Mouse (Mus musculus) embryonic facial prominence, embryonic 14.5 days (tissue): ENCODE measurements at regions not wholly inside any gene's neighbourhood (a gene's known extent, or its start where the extent isn't known, plus 50 kb on each side); places are given as distances from the start of the nearest gene placed in this dataset.

Experiments used
- ATAC-seq: fragments of 200-750 bp; cut with Nextera tagmentation; 2 replicates; pipeline ENCODE4 v1.8.0; 2017; ENCODE audit warnings: low read depth, moderate number of reproducible peaks, moderate TSS enrichment
- DNase-seq: peaks from one replicate; pipeline ENCODE4 v3.0.0-alpha.2; 2015; ENCODE audit warnings: low spot score
- H3K27ac ChIP-seq: fragments of 300-500 bp; sonication (generic); replicated peaks from 2 replicates; pipeline ENCODE4 v1.5.1; 2014; ENCODE audit warnings: low read depth, mild to moderate bottlenecking, low read length, moderate library complexity
- H3K27me3 ChIP-seq: fragments of 300-500 bp; sonication (generic); replicated peaks from 2 replicates; pipeline ENCODE4 v1.6.1; 2014; ENCODE audit warnings: low read length; ENCODE audit not compliant: control insufficient read depth, insufficient read depth
- H3K36me3 ChIP-seq: fragments of 300-500 bp; sonication (generic); 2 replicates; pipeline ENCODE4 v1.6.1; 2014; ENCODE audit warnings: low read length, mixed read lengths; ENCODE audit not compliant: control insufficient read depth, insufficient read depth
- H3K4me1 ChIP-seq: fragments of 300-500 bp; sonication (generic); 2 replicates; pipeline ENCODE4 v1.6.1; 2014; ENCODE audit warnings: antibody characterized with exemption, low read length; ENCODE audit not compliant: control insufficient read depth, insufficient read depth
- H3K4me2 ChIP-seq: fragments of 300-500 bp; sonication (generic); 2 replicates; pipeline ENCODE4 v1.6.1; 2014; ENCODE audit warnings: low read depth, mild to moderate bottlenecking, low read length, moderate library complexity, mixed read lengths
- H3K4me3 ChIP-seq: fragments of 300-500 bp; sonication (generic); 2 replicates; pipeline ENCODE4 v1.5.1; 2014; ENCODE audit warnings: low read depth, mild to moderate bottlenecking, low read length
- H3K9ac ChIP-seq: fragments of 300-500 bp; sonication (generic); 2 replicates; pipeline ENCODE4 v1.6.1; 2014; ENCODE audit warnings: low read depth, mild to moderate bottlenecking, low read length, moderate library complexity, mixed read lengths
- H3K9me3 ChIP-seq: fragments of 300-500 bp; sonication (generic); 2 replicates; pipeline ENCODE4 v1.6.1; 2016; ENCODE audit warnings: low read length; ENCODE audit not compliant: control insufficient read depth
- WGBS: fragments of 180-500 bp; shearing (Covaris S2); extraction: QIAGEN DNeasy Blood & Tissue Kit; methylation state at CpG from one replicate; pipeline ENCODE4 v1.1.7; 2014; 5-methylcytosine and 5-hydroxymethylcytosine counted together

- Histone ChIP-seq H3K27me3 (no peaks in the 10 kb centered on the region), H3K4me2 (peak overlapping the region; percentile 40; the same call in 1 of the 2 replicates), H3K4me3 (no peak overlapping the region), H3K27ac (no peak overlapping the region), H3K36me3 (no peaks in the 10 kb centered on the region), H3K9me3 (peaks cover 6% of the 10 kb centered on the region; the same call in 1 of the 2 replicates), H3K9ac (no peak overlapping the region), H3K4me1 (no peaks in the 10 kb centered on the region; the same call in 1 of the 2 replicates)
- ATAC-seq (no peak), DNase-seq (no peak)
- WGBS, result 52% methylated on average over 5 of the region's 5 CpGs
These were observed 283.2 kb upstream of the Tbc1d5 start for GRCm38 (mm10) chr17:51462137-51462880.

GRCm38 (mm10) chr17:51461248-51461647, 282.1 kb upstream of the Tbc1d5 start:
- DNase-seq (peak; percentile 35), ATAC-seq (peak; percentile 47; the same call in 1 of the 2 replicates)
- H3K9ac ChIP-seq, result no peak overlapping the region
- peaks cover 6% of the 10 kb centered on the region; the same call in 1 of the 2 replicates for H3K9me3 ChIP-seq
- WGBS, result 42% methylated on average over 14 of the region's 14 CpGs
- peak overlapping the region; percentile 23 for H3K4me3 ChIP-seq
- no peaks in the 10 kb centered on the region for H3K27me3 ChIP-seq
- H3K4me2 ChIP-seq, result peak overlapping the region; percentile 40
- H3K27ac ChIP-seq, result no peak overlapping the region
- no peaks in the 10 kb centered on the region; the same call in 1 of the 2 replicates for H3K4me1 ChIP-seq
- no peaks in the 10 kb centered on the region for H3K36me3 ChIP-seq

DNA sequence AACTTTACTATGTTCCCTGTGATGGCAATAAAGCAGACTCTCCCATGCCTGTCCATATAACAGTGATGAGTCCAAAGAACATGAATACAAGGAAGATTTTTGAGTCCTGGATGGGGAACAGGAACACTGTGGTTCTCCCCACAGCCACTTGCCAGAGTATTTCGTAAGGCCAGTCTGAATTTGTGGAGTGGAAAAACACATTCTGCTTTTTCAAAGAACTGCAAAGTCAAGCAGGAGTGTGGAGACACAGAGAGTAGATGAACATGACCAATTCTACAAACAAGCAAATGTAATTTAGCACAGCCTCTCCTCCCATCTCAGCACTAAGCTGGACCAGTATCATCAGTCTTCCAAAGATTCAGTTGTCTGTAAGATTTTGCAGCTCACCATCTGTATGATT, 280.0 kb upstream of the Tbc1d5 start:
- H3K27me3 ChIP-seq, result no peaks in the 10 kb centered on the region

DNA sequence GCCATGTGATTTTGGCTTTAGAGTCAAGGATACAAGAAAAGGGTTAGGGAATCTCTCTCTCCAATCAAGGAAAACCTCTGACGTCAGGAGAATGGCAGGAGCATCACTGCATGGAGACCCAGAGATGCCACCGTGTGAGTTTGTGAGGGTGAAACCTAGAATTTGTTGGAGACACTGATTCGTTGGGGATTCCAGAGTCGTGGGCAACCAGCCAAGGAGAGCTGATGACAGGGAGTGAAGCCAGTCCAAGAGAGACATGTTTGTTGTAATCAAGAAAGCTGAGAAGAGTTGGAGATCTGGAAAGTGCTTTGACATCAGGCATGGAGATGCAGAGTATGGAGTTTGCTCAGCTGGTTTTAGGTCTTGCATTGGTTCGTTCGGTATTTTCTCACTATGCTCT, 236.6 kb upstream of the Tbc1d5 start:
- Histone ChIP-seq H3K4me1 (no peaks in the 10 kb centered on the region), H3K27me3 (no peaks in the 10 kb centered on the region), H3K4me2 (no peak overlapping the region), H3K9ac (no peak overlapping the region), H3K27ac (no peak overlapping the region), H3K4me3 (no peak overlapping the region), H3K36me3 (no peaks in the 10 kb centered on the region), H3K9me3 (no peaks in the 10 kb centered on the region)
- ATAC-seq (no peak), DNase-seq (no peak)
- 81% methylated on average over 6 of the region's 6 CpGs for WGBS

More for the DNA sequence above, 280.0 kb upstream of the Tbc1d5 start:
- Histone ChIP-seq H3K36me3 (no peaks in the 10 kb centered on the region), H3K4me2 (no peak overlapping the region), H3K9ac (no peak overlapping the region), H3K27ac (no peak overlapping the region), H3K4me1 (no peaks in the 10 kb centered on the region; the same call in 1 of the 2 replicates), H3K4me3 (no peak overlapping the region), H3K9me3 (no peaks in the 10 kb centered on the region)
- no peak for DNase-seq
- no peak for ATAC-seq
- WGBS, result 85% methylated on average over 1 of the region's 1 CpGs

GRCm38 (mm10) chr17:51414304-51414703, 235.2 kb upstream of the Tbc1d5 start:
- no peaks in the 10 kb centered on the region for H3K4me1 ChIP-seq
- WGBS, result 74% methylated on average over 4 of the region's 4 CpGs
- DNase-seq, result no peak
- no peaks in the 10 kb centered on the region for H3K9me3 ChIP-seq
- no peak overlapping the region for H3K27ac ChIP-seq
- H3K4me2 ChIP-seq, result no peak overlapping the region
- H3K4me3 ChIP-seq, result no peak overlapping the region
- no peaks in the 10 kb centered on the region for H3K27me3 ChIP-seq
- no peak for ATAC-seq
- no peak overlapping the region for H3K9ac ChIP-seq
- no peaks in the 10 kb centered on the region for H3K36me3 ChIP-seq

- no peaks in the 10 kb centered on the region for H3K4me1 ChIP-seq
- ATAC-seq, result no peak
- DNase-seq, result no peak
- no peak overlapping the region for H3K4me3 ChIP-seq
- no peaks in the 10 kb centered on the region for H3K36me3 ChIP-seq
- no peak overlapping the region for H3K27ac ChIP-seq
- H3K9me3 ChIP-seq, result no peaks in the 10 kb centered on the region
- no peaks in the 10 kb centered on the region for H3K27me3 ChIP-seq
- no peak overlapping the region for H3K9ac ChIP-seq
- no peak overlapping the region for H3K4me2 ChIP-seq
These were observed 234.6 kb upstream of the Tbc1d5 start for GRCm38 (mm10) chr17:51413741-51414140.

DNA sequence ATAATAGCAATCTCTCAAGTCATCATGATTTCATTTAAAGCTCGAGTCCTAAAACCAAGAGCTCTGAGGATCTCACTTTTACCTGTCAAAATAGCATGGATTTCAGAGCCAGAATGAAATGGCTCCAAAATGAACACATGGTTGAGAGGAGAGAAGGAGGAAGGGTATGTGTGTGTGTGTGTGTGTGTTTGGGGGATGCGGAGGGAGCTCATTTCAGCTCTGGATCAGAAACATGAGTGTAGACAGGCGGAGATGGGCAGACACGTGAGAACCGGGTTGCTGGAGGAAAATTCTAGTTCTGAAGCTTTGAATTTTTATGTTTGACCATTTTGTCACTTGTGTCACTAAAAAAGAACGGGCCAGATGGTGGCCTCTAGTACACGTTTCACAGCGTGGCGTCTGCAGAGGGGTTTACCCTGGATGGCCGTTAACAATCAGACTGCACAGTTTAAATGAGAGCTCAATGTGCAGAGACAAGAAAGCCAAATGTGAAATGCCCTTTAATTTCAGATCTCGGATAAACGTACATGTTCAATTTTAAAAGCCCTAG, 232.5 kb upstream of the Tbc1d5 start:
- Histone ChIP-seq H3K9me3 (no peaks in the 10 kb centered on the region), H3K27ac (no peak overlapping the region), H3K27me3 (no peaks in the 10 kb centered on the region), H3K36me3 (no peaks in the 10 kb centered on the region), H3K4me1 (no peaks in the 10 kb centered on the region), H3K4me2 (no peak overlapping the region), H3K9ac (no peak overlapping the region), H3K4me3 (no peak overlapping the region)
- ATAC-seq (no peak), DNase-seq (no peak)
- 84% methylated on average over 12 of the region's 12 CpGs for WGBS

DNA sequence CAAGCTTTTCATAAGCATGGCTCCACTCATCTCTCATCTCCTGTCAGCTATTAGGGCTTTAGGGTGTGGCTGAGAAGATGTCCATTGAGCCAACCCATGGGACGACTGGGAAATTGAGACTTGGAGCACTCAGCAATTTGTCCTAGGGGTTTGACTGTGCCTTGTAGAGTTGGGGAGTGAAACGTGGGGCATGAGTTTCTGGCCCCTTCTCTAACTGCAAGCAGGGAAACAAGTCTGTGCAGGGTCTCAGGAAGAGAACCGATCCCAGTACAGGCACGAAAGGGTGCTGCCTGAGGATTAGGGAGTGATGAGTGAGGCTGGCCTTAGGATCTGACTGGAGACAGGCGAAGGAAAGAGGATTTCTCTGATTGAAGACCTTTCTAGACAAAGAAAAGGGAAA, 229.7 kb upstream of the Tbc1d5 start:
- H3K4me1 ChIP-seq, result no peaks in the 10 kb centered on the region
- no peak overlapping the region for H3K4me3 ChIP-seq
- H3K27me3 ChIP-seq, result no peaks in the 10 kb centered on the region
- DNase-seq (no peak), ATAC-seq (no peak)
- no peak overlapping the region for H3K9ac ChIP-seq
- H3K4me2 ChIP-seq, result no peak overlapping the region
- 51% methylated on average over 5 of the region's 5 CpGs for WGBS
- no peaks in the 10 kb centered on the region for H3K9me3 ChIP-seq
- no peaks in the 10 kb centered on the region for H3K36me3 ChIP-seq
- no peak overlapping the region for H3K27ac ChIP-seq

DNA sequence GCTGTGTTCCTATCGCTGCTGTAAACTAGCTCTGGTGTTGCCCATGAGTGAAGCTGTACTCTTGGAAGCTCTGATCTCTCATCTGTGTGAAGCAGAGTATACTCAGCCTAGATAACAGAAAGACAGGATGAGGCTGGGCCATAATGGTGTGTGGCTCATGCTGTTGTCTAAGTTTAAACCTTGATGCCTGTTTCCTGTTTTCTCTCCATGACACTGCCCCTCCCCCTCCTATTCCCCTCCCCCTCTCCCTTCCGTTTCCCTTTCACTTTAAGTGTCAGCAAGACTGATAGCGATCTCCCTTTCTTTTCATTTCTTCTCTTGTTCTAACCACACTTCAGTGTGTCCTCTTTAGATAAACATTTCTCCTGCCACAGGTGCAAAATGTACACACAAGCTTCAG, 229.2 kb upstream of the Tbc1d5 start:
- Histone ChIP-seq H3K4me2 (no peak overlapping the region), H3K36me3 (no peaks in the 10 kb centered on the region), H3K9ac (no peak overlapping the region), H3K4me3 (no peak overlapping the region), H3K27ac (no peak overlapping the region), H3K4me1 (no peaks in the 10 kb centered on the region), H3K9me3 (no peaks in the 10 kb centered on the region), H3K27me3 (no peaks in the 10 kb centered on the region)
- DNase-seq (no peak), ATAC-seq (no peak)
- 69% methylated on average over 3 of the region's 3 CpGs for WGBS
